In the genomic region with DNA sequence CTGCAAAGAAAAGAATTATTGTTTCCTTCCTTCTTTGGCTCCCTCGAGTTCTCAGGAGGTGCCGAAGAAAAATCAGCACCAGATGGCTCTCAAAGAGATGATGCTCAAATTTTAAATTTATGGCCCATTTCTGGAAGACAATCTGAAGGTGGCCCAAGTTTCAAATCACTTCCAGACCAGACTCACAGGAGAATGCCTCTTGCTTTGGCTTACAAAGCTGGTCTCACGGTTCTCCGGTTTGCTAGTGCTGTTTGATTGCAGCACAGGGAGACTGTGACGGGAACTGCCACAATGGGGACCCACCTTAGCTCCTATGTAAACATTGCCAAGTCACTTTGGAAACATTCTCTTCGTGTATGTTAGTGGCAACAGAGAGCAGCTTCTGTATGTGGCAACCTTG, we compare ENCODE assay signal across 14 mouse cellular contexts. TPM values are rescaled to one million over a fixed set of nuclear protein-coding genes. Genes with fewer than 3 reads are reported as not detected.
DNase-seq lines count a peak whose midpoint lies in the region; ATAC-seq lines count a peak whose summit lies in the region.
"Had no signal": no experiment of that assay in that cellular context is flagged by ENCODE, and none has a peak within 500 bp of the region (broad histone marks: within the 10 kb centered on the region; RNA-seq: fewer than 3 reads in every experiment).

No protein-coding gene starts in this region.

- DNase-seq in embryo, embryonic 11.5 days (ENCODE audit: low read depth, low spot score), result peak; percentile 32
- peak; percentile 56 for DNase-seq in limb, embryonic 11.5 days (ENCODE audit: low spot score)
- DNase-seq in frontal cortex, postnatal 10 days (ENCODE audit: low spot score in 2 of 2), result no peak
- no peak for DNase-seq in ovary, adult 18-20 months (ENCODE audit: low spot score)
- DNase-seq in natural killer cell, adult 2 months (ENCODE audit: low spot score in 2 of 2), result no peak

- H3K27me3 ChIP-seq in intestine, embryonic 16.5 days (replicated peaks; ENCODE audit: control insufficient read depth, insufficient read depth, low read length), result no peaks in the 10 kb centered on the region
- no peaks in the 10 kb centered on the region for H3K27me3 ChIP-seq in intestine, embryonic 15.5 days (replicated peaks)
- H3K27me3 ChIP-seq in limb, embryonic 11.5 days (ENCODE audit: control insufficient read depth, insufficient read depth, low read length), result no peaks in the 10 kb centered on the region
- H3K27me3 ChIP-seq: embryonic facial prominence, embryonic 15.5 days; heart, embryonic 13.5 days; limb, embryonic 13.5 days; megakaryocyte, embryonic 14.5 days had no signal

- 0 out of 2 replicates have a peak, but pooled peaks cover 4% of the 10 kb centered on the region for H3K4me1 ChIP-seq in intestine, embryonic 16.5 days (ENCODE audit: control insufficient read depth, insufficient read depth, low read length)
- H3K4me1 ChIP-seq in intestine, embryonic 15.5 days (replicated peaks), result 0 out of 2 replicates have a peak, but pooled peaks cover 6% of the 10 kb centered on the region
- 0 out of 2 replicates have a peak, but pooled peaks cover 3% of the 10 kb centered on the region for H3K4me1 ChIP-seq in limb, embryonic 11.5 days (ENCODE audit: control insufficient read depth, insufficient read depth, low read length)
- H3K4me1 ChIP-seq: megakaryocyte, embryonic 14.5 days had no signal

- no peak overlapping the region for H3K4me3 ChIP-seq in intestine, embryonic 16.5 days (ENCODE audit: low read length)
- no peak overlapping the region for H3K4me3 ChIP-seq in intestine, embryonic 15.5 days (replicated peaks)
- no peak overlapping the region for H3K4me3 ChIP-seq in limb, embryonic 11.5 days (ENCODE audit: low read depth, low read length)
- H3K4me3 ChIP-seq: embryonic facial prominence, embryonic 15.5 days; heart, embryonic 13.5 days; layer of hippocampus, adult 2 months; limb, embryonic 13.5 days; megakaryocyte, embryonic 14.5 days had no signal

- ATAC-seq in intestine, embryonic 16.5 days, result 0 out of 2 replicates have a peak, but pooled peaks have one; percentile 11
- ATAC-seq in intestine, embryonic 15.5 days, result no peak
- peak; percentile 63; the same call in 1 of the 2 replicates for ATAC-seq in limb, embryonic 11.5 days (ENCODE audit: insufficient number of reproducible peaks, low FRiP score, low TSS enrichment, low read depth)
- 0 out of 2 replicates have a peak, but pooled peaks have one; percentile 31 for ATAC-seq in neutrophil, adult 5-6 weeks (ENCODE audit: extremely low read depth, insufficient number of reproducible peaks, low FRiP score, poor library complexity, severe bottlenecking)

- H3K27ac ChIP-seq in intestine, embryonic 16.5 days (ENCODE audit: low read length), result no peak overlapping the region
- no peak overlapping the region for H3K27ac ChIP-seq in intestine, embryonic 15.5 days
- no peak overlapping the region for H3K27ac ChIP-seq in limb, embryonic 11.5 days (replicated peaks; ENCODE audit: low read depth, low read length)
- H3K27ac ChIP-seq: embryonic facial prominence, embryonic 15.5 days; heart, embryonic 13.5 days; layer of hippocampus, adult 2 months; limb, embryonic 13.5 days had no signal

- H3K9me3 ChIP-seq in intestine, embryonic 16.5 days (ENCODE audit: control insufficient read depth, low read length), result no peaks in the 10 kb centered on the region
- no peaks in the 10 kb centered on the region for H3K9me3 ChIP-seq in intestine, embryonic 15.5 days
- no peaks in the 10 kb centered on the region for H3K9me3 ChIP-seq in limb, embryonic 11.5 days (ENCODE audit: control insufficient read depth, low read length)
- H3K9me3 ChIP-seq: embryonic facial prominence, embryonic 15.5 days; heart, embryonic 13.5 days; limb, embryonic 13.5 days; megakaryocyte, embryonic 14.5 days had no signal

- H3K4me2 ChIP-seq in intestine, embryonic 16.5 days (ENCODE audit: low read depth, low read length), result no peak overlapping the region
- no peak overlapping the region for H3K4me2 ChIP-seq in intestine, embryonic 15.5 days (replicated peaks)
- no peak overlapping the region for H3K4me2 ChIP-seq in limb, embryonic 11.5 days (ENCODE audit: low read depth, severe bottlenecking)
- H3K4me2 ChIP-seq: embryonic facial prominence, embryonic 15.5 days; heart, embryonic 13.5 days; limb, embryonic 13.5 days had no signal

- H3K9ac ChIP-seq in intestine, embryonic 16.5 days (ENCODE audit: low read depth, low read length), result no peak overlapping the region
- no peak overlapping the region for H3K9ac ChIP-seq in intestine, embryonic 15.5 days
- H3K9ac ChIP-seq in limb, embryonic 11.5 days (ENCODE audit: low read length), result no peak overlapping the region
- H3K9ac ChIP-seq: embryonic facial prominence, embryonic 15.5 days; heart, embryonic 13.5 days; limb, embryonic 13.5 days had no signal

- 30% methylated on average over 6 of the region's 6 CpGs for whole genome bisulfite sequencing in intestine, embryonic 16.5 days
- 26% methylated on average over 6 of the region's 6 CpGs for WGBS in intestine, embryonic 15.5 days
- WGBS in limb, embryonic 11.5 days, result 8% methylated on average over 6 of the region's 6 CpGs

- no peaks in the 10 kb centered on the region for H3K36me3 ChIP-seq in intestine, embryonic 16.5 days (ENCODE audit: control insufficient read depth, insufficient read depth, low read length)
- no peaks in the 10 kb centered on the region for H3K36me3 ChIP-seq in intestine, embryonic 15.5 days
- no peaks in the 10 kb centered on the region for H3K36me3 ChIP-seq in limb, embryonic 11.5 days (ENCODE audit: control insufficient read depth, insufficient read depth, low read length)
- H3K36me3 ChIP-seq: embryonic facial prominence, embryonic 15.5 days; heart, embryonic 13.5 days; limb, embryonic 13.5 days had no signal

RNA-seq across cellular contexts. Expression of a gene that starts 26.5 kb away (rescaled TPM):
- not detected in 2 replicates for polyA plus RNA-seq in intestine, embryonic 16.5 days (2015; fragmentation: Nextera tagmentation; extraction: Ambion mirVana)
- polyA plus RNA-seq in intestine, embryonic 15.5 days (2015; fragmentation: Nextera tagmentation; extraction: Ambion mirVana), result not detected in 2 replicates
- not detected in 2 replicates for polyA plus RNA-seq in limb, embryonic 11.5 days (2014; fragmentation: Nextera tagmentation; extraction: Ambion mirVana)
- total RNA-seq in neutrophil, adult 5-6 weeks (2017), result not detected in 2 replicates
- total RNA-seq: adrenal gland, adult 18-20 months; layer of hippocampus, adult 2 months had no signal
- polyA plus RNA-seq: embryonic facial prominence, embryonic 15.5 days; heart, embryonic 13.5 days; limb, embryonic 13.5 days had no signal

Comparison
In these comparisons a context has a peak if more than half of its experiments do, and no peak if none do; other contexts are left out.
1. DNase-seq: peak in embryo, embryonic 11.5 days (single experiment) and limb, embryonic 11.5 days (single experiment); none in frontal cortex, postnatal 10 days (0 of 2), ovary, adult 18-20 months (single experiment) and natural killer cell, adult 2 months (0 of 2).